Mouse (Mus musculus): Measurements from ENCODE around the gene Tenm2. TPM values are rescaled to one million over a fixed set of nuclear protein-coding genes. Genes with fewer than 3 reads are reported as not detected.

The Tenm2 gene
- total and polyA plus RNA-seq, 3 experiments = not detected

- H3K4me3 ChIP-seq (ENCODE audit: control insufficient read depth in 1 of 2, insufficient read depth in 1 of 2, low read depth in 2 of 2, low read length in 2 of 2) = no peak overlapping the region
- no peaks in the 10 kb centered on the region for H3K27me3 ChIP-seq (ENCODE audit: control insufficient read depth in 1 of 2, insufficient read depth in 2 of 2, low read length in 2 of 2)
- DNase-seq (ENCODE audit: low read depth, low spot score) = no peak
- H3K36me3 ChIP-seq (ENCODE audit: control insufficient read depth in 1 of 2, insufficient read depth in 2 of 2, low read length in 2 of 2) = no peaks in the 10 kb centered on the region
- H3K9ac ChIP-seq (ENCODE audit: control insufficient read depth, low read depth, low read length, poor library complexity, severe bottlenecking) = no peak overlapping the region
- no peaks in the 10 kb centered on the region for H3K4me1 ChIP-seq (ENCODE audit: control insufficient read depth in 1 of 2, insufficient read depth in 2 of 2, low read length in 2 of 2)
- TF ChIP-seq ETS1 (IDR thresholded peaks at IDR 0.05; ENCODE audit: low read depth, low read length) (no peak), POLR2AphosphoS5 (IDR thresholded peaks at IDR 0.05; ENCODE audit: borderline replicate concordance, low read depth, low read length) (no peak), EP300 (IDR thresholded peaks at IDR 0.05; ENCODE audit: low read depth in 1 of 2, low read length in 2 of 2) (no peak)
- no peaks in the 10 kb centered on the region for H3K9me3 ChIP-seq (replicated peaks; ENCODE audit: insufficient read depth, low read length)
- no peak overlapping the region for H3K27ac ChIP-seq (ENCODE audit: control insufficient read depth, low read depth, low read length)
- no peaks in the 10 kb centered on the region for H3K79me2 ChIP-seq (ENCODE audit: control insufficient read depth, insufficient read depth, low read length, poor library complexity)
Measured at GRCm38 (mm10) chr11:36527509-36527908, 708.3 kb downstream of the Tenm2 start.

GRCm38 (mm10) chr11:36526381-36526780, 709.4 kb downstream of the Tenm2 start:
- no peak overlapping the region for H3K9ac ChIP-seq (ENCODE audit: control insufficient read depth, low read depth, low read length, poor library complexity, severe bottlenecking)
- no peaks in the 10 kb centered on the region for H3K27me3 ChIP-seq (ENCODE audit: control insufficient read depth in 1 of 2, insufficient read depth in 2 of 2, low read length in 2 of 2)
- TF ChIP-seq RAD21 (IDR thresholded peaks at IDR 0.05; ENCODE audit: low read depth, low read length) (peak; percentile 60), CTCF (IDR thresholded peaks at IDR 0.05 in 2 of 3, conservative IDR thresholded peaks at IDR 0.05 in 1 of 3; ENCODE audit: control insufficient read depth in 1 of 3, insufficient read depth in 1 of 3, low read depth in 2 of 3, low read length in 3 of 3, poor library complexity in 1 of 3, severe bottlenecking in 1 of 3) (peak; percentile 44 to 88 (median 71)), SIN3A (IDR thresholded peaks at IDR 0.05; ENCODE audit: low read length) (no peak), CHD1 (IDR thresholded peaks at IDR 0.05; ENCODE audit: low read depth, low read length) (no peak), SMC3 (IDR thresholded peaks at IDR 0.05; ENCODE audit: low read depth, low read length) (peak; percentile 91), ZC3H11A (IDR thresholded peaks at IDR 0.05; ENCODE audit: low read depth, low read length) (peak; percentile 51), RCOR1 (IDR thresholded peaks at IDR 0.05; ENCODE audit: low read depth, low read length) (no peak), BHLHE40 (IDR thresholded peaks at IDR 0.05; ENCODE audit: borderline replicate concordance, low read depth, low read length) (no peak), MYC (IDR thresholded peaks at IDR 0.05; ENCODE audit: low read depth, low read length) (no peak), TCF12 (IDR thresholded peaks at IDR 0.05; ENCODE audit: low read depth, low read length) (no peak)
- no peak overlapping the region for H3K27ac ChIP-seq (ENCODE audit: control insufficient read depth, low read depth, low read length)
- no peaks in the 10 kb centered on the region for H3K9me3 ChIP-seq (replicated peaks; ENCODE audit: insufficient read depth, low read length)
- no peaks in the 10 kb centered on the region for H3K4me1 ChIP-seq (ENCODE audit: control insufficient read depth in 1 of 2, insufficient read depth in 2 of 2, low read length in 2 of 2)
- H3K79me2 ChIP-seq (ENCODE audit: control insufficient read depth, insufficient read depth, low read length, poor library complexity) = no peaks in the 10 kb centered on the region
- peak; percentile 68 for DNase-seq (ENCODE audit: low read depth, low spot score)
- no peak overlapping the region for H3K4me3 ChIP-seq (ENCODE audit: control insufficient read depth in 1 of 2, insufficient read depth in 1 of 2, low read depth in 2 of 2, low read length in 2 of 2)
- no peaks in the 10 kb centered on the region for H3K36me3 ChIP-seq (ENCODE audit: control insufficient read depth in 1 of 2, insufficient read depth in 2 of 2, low read length in 2 of 2)

DNA sequence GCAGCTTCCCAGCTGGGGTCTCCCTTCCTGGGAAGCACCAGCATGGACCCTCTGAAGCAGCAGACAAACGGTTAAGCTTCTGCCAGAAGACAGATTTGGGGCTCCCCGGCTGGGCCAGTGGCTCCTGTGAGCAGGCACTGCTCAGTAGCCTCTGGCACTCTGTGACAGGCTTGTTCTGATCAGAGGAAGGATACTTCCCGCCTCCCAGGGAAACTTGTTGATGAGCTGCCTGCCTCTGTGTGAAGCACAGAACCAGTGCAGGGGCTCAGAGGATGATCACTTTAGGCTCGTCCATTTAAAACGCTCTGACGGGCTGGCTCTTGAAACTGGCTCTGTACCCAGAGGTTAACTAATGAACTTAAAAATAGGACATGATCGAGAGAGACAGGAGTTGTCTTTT, 723.3 kb downstream of the Tenm2 start:
- Histone ChIP-seq H3K79me2 (ENCODE audit: control insufficient read depth, insufficient read depth, low read length, poor library complexity) (no peaks in the 10 kb centered on the region), H3K27ac (ENCODE audit: control insufficient read depth, low read depth, low read length) (no peak overlapping the region), H3K9me3 (replicated peaks; ENCODE audit: insufficient read depth, low read length) (no peaks in the 10 kb centered on the region), H3K36me3 (ENCODE audit: control insufficient read depth in 1 of 2, insufficient read depth in 2 of 2, low read length in 2 of 2) (no peaks in the 10 kb centered on the region), H3K4me1 (ENCODE audit: control insufficient read depth in 1 of 2, insufficient read depth in 2 of 2, low read length in 2 of 2) (no peaks in the 10 kb centered on the region), H3K4me3 (ENCODE audit: control insufficient read depth in 1 of 2, insufficient read depth in 1 of 2, low read depth in 2 of 2, low read length in 2 of 2) (no peak overlapping the region), H3K27me3 (ENCODE audit: control insufficient read depth in 1 of 2, insufficient read depth in 2 of 2, low read length in 2 of 2) (no peaks in the 10 kb centered on the region), H3K9ac (ENCODE audit: control insufficient read depth, low read depth, low read length, poor library complexity, severe bottlenecking) (no peak overlapping the region)
- no peak for DNase-seq (ENCODE audit: low read depth, low spot score)
- TF ChIP-seq SIN3A (IDR thresholded peaks at IDR 0.05; ENCODE audit: low read length) = no peak
- TF ChIP-seq CHD1 (IDR thresholded peaks at IDR 0.05; ENCODE audit: low read depth, low read length) = no peak
- no peak for TF ChIP-seq BHLHE40 (IDR thresholded peaks at IDR 0.05; ENCODE audit: borderline replicate concordance, low read depth, low read length)
- TF ChIP-seq USF1 (IDR thresholded peaks at IDR 0.05; ENCODE audit: low read depth, low read length) = no peak
- no peak for TF ChIP-seq TCF12 (IDR thresholded peaks at IDR 0.05; ENCODE audit: low read depth, low read length)
- TF ChIP-seq MAFK (IDR thresholded peaks at IDR 0.05; ENCODE audit: borderline replicate concordance, low read depth, low read length) = no peak
- TF ChIP-seq RAD21 (IDR thresholded peaks at IDR 0.05; ENCODE audit: low read depth, low read length) = no peak
- TF ChIP-seq ETS1 (IDR thresholded peaks at IDR 0.05; ENCODE audit: low read depth, low read length) = no peak
- no peak for TF ChIP-seq ZKSCAN1 (IDR thresholded peaks at IDR 0.05; ENCODE audit: low read depth, low read length)
- no peak for TF ChIP-seq TBP (IDR thresholded peaks at IDR 0.05; ENCODE audit: low read depth, low read length)

All from MEL (cell line).